Mouse (Mus musculus): ENCODE measurements around the gene Cacna2d2.

The Cacna2d2 gene

GRCm38 (mm10) chr9:107403116-107403515, 3.7 kb downstream of the Cacna2d2 start:
- no peak for DNase-seq

DNA sequence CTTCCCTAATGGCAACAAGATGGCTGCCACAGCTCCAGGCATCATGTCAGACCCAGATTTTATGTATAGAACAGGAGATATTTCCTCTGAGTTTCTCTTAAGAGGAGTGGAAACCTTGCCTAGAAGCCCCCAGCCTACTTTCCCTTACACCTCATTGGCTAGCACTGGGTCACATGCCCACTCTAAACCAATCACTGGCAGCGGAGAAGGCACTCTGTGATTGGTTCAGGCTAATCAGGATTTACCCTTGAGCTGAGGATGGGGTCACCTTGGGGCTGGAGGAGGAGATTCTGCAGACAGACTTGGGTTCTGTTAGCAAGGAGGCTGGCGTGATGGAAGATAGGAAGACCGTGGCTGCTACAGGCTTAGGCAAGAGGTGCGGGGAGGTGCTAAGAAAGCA, 10.0 kb downstream of the Cacna2d2 start:
- no peak for DNase-seq

DNA sequence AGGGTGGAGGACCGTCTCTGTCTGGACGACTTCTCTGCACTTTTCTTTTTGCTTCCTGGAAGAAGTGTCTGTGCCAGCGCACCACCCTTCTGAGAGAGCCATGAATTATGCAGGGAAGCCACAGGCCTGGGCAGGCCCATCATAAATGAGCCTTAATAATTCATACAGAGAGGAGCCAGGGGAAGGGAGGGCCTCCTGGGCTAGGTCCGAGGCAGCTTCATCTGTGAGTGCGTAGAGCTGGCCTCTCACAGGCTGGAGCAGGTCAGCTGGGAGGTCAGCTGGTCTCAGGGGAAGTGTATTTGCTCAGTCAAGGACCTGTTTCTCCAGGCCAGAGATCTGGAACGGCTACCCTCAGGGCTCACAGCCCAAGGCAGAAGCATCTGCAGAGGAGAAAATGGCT, 17.7 kb downstream of the Cacna2d2 start:
- DNase-seq = no peak

DNA sequence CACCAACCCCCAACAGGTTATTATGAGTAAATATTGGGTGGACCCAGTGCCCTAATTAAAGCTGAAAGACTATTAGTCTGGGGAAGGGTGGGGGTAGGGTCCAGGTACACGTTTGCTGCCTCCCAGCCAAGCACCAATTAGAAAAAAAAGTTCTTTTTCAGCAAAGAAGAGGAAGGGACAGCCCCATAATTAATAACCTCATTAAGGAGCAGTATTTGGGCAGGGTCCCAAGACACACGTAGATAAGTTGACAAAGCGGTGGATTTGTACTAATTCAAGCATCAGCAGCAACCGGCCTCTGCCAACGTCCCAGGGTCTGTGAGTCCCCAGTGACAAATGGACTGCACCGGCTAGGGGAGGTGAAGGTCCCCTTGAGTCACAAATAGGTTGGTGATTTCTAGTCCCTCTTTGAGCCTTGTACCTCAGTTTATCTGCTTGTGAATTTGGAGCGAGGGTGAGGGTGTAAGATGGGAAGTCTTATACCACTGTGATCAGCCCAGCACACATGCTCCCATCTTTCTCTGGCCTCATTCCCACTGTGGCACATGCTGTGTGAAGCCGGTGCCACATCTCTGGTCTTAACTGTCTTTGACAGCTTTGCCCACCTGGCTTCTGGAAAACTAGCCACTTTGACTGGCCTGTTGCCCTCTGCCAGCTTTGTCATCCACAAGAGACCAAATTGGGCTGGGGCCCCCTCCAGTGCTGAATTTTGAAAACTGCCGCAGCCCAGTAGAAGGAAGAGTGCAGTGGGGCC, 20.3 kb downstream of the Cacna2d2 start:
- peak in 1 of 2 experiments; percentile 43 for DNase-seq

GRCm38 (mm10) chr9:107420898-107421297, 21.5 kb downstream of the Cacna2d2 start:
- DNase-seq = peak in 1 of 2 experiments; percentile 47

DNA sequence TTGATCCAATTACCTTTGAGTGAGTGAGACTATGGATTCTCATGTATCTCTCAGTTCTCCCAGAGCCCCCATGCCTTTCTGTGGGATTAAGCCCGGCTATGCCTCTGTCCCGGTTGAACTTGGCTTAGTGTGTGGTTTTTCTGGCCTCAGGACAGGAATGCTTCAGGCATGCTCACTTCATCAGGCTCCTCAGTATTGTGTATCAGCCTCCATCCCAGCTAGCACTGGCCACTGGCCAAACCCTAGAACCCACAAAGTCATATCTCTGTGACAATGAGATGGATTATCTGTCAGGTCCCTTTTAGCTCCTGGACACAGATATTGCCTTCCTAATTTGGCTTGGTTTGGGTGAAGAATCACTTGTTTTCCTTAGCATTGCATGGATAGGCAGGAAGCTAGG, 23.5 kb downstream of the Cacna2d2 start:
- DNase-seq = no peak

DNA sequence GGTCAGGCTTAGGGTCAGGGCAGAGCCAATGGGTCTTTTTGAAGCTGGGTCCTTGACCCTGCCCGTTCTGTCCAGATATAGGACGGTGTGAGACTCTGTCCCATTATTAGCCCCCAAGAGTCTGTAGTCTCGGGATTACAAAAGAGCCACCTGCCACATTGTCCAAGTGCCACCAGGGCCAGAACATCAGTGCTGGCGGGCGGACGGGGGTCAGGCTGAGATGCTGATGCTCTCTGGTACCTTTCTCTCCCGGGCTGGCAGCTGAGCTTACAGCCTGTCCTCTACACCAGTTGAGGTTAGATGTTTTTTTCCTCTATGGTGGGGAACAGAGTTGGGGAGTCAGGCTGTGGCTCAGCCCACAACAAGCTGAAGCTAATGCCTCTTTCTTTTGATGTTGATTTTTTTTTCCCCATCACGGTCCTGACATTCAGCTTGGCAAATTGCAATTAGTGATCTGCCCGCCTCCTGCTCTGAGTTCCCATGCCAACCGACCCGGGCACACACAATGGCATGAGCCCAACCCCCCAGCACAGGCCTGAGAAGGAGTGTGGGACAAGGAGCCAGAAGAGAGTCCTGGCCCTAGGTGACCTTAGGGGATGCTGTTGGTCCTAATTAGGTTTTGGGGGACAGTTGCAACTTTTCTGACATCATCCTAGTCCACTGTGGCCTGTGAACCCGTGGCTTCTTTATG, 25.2 kb downstream of the Cacna2d2 start:
- DNase-seq = peak; percentile 55 to 64

GRCm38 (mm10) chr9:107427876-107428275, 28.5 kb downstream of the Cacna2d2 start:
- DNase-seq = peak; percentile 64

DNA sequence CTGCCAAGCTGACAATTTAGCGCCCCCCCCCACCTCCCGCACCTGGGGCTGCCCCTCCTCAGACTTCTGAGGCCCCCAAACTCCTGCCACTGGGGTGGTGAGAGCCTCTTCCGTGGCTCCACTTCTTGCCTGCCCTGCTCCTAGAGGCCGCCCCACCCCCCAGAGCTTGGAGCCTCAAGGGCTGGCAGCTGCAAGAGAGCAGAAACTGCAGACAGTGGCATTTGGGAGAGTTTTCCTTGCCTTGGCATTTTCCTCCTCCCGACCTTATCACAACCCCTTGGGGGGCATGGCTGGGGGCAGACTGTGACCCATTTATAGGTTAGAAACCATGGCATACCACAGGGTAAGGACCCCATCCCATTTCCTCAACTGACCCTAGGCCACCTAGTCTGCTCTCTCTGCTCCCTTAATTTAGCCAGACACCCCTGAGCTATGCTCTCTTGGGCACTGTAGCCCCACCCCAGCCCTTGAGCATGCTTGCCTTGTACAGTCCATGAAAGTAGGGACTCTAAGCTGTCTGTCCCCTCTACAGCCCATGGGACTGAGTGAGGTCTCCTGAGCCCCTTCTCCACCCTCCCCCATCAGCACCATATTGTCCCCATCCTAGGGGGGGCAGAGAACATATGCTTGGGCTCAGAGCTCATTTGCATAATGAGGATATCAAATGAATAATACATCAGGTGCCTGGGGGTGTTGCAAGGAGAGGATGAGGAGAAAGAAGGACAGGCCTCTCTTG, 29.2 kb downstream of the Cacna2d2 start:
- DNase-seq = peak; percentile 31 to 38

GRCm38 (mm10) chr9:107430445-107430844, 31.0 kb downstream of the Cacna2d2 start:
- no peak for DNase-seq

- DNase-seq = no peak
Observed at GRCm38 (mm10) chr9:107432546-107432945, 33.1 kb downstream of the Cacna2d2 start.

GRCm38 (mm10) chr9:107434851-107435250, 35.4 kb downstream of the Cacna2d2 start:
- no peak for DNase-seq

DNA sequence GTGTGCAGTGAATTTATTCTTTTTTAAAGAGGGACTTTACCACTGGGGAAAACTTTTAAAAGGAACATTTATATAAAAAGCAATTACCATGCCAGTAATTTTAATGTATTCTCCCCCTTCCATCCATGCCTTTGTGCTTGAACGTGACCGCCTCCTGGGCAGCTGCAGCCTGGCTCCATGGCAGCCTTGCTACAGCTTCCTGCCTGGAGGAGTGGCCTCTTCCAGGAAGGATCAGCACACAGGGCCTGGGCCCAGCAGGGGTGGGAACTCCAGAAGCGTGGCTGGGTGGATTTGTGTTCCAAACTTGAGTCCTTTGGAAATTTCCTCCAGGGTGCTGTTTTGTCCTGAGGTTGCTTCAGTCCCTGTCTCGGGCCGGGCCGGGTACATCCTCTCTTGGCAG, 35.9 kb downstream of the Cacna2d2 start:
- peak in 1 of 2 experiments; percentile 29 for DNase-seq

DNA sequence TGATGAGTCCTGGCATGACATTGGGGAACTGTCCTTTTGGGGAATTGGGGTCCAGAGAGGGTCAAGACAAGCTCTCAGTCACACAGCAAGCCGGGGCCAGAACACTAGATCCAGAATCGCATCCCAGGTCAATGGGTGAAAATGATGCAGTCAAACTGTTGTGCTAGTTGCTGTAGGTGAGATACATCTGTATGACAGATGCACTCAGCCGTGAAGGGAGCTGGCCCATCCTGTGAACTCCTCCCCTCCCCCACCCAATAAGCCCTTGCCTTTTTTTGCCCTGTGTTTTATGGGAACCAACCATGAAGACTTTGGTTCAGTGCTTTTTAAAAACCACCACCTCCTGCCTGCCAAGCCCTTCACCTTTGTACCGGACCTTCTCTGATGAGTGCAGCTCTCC, 43.5 kb downstream of the Cacna2d2 start:
- DNase-seq = no peak

DNA sequence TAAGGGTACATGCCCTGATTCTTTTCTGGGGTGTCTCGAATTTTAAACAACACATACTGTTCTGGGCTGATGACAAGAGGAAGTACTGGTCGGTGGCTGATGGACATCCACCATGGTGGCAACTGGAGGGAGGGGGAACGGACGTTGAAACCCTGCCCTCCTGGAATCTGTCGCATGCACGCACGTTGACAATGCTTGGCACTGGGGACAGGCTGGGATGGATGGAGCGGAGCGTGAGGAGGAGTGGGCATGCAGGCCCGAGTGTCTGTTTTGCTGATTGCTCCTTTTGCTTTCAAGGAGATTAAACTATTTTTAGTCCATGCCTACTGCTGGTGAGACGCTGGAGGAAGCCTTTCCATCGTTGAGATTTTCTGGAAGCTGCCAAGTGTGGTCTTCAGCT, 43.9 kb downstream of the Cacna2d2 start:
- no peak for DNase-seq

DNA sequence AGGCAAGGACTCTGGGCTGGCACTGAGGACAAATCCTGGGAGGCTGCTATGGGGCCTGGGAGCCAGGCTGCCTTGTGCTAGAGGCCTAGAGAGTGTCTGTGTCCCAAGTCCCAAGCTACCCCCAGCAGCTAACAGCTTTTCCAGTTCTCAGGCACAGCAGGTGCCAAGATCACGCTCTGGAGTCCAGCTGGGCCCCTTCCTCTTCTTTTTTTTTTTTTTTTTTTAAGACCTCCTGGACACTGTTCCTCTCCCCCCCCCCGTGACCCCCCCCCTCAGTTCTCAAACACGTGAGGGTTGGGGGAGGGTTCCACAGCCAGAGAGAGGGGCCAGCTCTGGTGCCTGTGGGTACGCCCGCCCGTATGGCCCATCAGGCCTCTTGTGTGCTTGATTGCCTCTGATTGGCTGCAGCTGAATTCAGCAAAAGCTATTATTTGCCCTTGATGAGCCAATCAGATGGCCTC, 45.6 kb downstream of the Cacna2d2 start:
- DNase-seq = no peak

- DNase-seq = no peak
Observed at GRCm38 (mm10) chr9:107448805-107449517, 49.5 kb downstream of the Cacna2d2 start.

GRCm38 (mm10) chr9:107451400-107451799, 52.0 kb downstream of the Cacna2d2 start:
- DNase-seq = no peak

DNA sequence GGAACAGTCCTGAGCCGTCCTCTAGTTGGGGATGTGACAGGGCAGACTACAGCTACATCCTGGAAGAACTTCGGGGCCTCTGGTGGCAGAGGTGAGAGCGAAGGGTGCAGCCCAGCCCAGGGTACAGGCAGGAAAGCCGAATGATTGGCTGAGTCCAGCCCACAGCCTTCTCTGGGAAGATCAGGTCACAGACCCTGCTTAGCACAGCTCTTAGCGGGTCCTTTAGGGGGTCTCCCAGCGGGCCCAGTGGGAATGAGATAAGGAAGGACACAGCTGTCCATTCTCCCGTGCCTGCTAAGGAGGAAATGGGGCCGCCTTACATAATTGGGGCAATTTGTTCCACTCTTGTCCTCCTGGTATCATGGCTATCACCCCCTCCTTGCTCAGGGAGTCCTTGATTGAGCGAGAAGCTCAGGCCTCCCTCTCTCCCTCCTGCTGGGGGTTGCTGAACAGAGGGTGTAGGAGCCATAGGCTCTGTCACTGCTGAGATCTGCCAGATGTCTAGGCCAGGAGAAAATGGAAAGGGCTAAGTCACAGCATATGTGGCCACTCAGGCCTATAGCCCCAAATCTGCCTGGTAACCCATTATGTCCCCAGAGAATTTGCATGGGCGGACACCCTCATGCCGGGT, 52.6 kb downstream of the Cacna2d2 start:
- DNase-seq = no peak

- DNase-seq = peak in 1 of 2 experiments; percentile 47
Observed at GRCm38 (mm10) chr9:107452552-107452951, 53.1 kb downstream of the Cacna2d2 start.

- no peak for DNase-seq
Observed at GRCm38 (mm10) chr9:107453151-107453550, 53.7 kb downstream of the Cacna2d2 start.

DNA sequence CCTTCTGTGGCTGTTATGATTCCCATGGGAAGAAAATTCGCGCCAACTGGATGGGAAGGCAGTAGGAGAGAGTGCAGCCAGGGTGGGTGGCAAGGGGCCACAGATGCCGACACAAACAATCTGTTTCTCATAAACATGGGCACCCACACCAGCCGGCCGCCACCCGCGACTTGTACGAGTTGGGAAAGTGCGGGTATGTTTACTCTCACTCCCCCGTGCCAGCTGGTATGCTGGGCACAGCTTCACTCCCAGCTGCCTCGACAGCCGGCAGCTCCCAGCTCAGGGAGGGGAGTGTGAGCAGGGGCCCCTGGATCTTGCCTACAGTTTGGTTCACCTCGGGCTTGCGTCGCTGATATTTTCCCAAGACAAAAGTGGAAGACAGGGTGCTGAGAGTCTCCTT, 57.3 kb downstream of the Cacna2d2 start:
- DNase-seq = peak; percentile 30 to 35

All from cerebellum, adult 18-20 months (tissue).